Mouse (Mus musculus): ENCODE data around the gene Relt.

DNA sequence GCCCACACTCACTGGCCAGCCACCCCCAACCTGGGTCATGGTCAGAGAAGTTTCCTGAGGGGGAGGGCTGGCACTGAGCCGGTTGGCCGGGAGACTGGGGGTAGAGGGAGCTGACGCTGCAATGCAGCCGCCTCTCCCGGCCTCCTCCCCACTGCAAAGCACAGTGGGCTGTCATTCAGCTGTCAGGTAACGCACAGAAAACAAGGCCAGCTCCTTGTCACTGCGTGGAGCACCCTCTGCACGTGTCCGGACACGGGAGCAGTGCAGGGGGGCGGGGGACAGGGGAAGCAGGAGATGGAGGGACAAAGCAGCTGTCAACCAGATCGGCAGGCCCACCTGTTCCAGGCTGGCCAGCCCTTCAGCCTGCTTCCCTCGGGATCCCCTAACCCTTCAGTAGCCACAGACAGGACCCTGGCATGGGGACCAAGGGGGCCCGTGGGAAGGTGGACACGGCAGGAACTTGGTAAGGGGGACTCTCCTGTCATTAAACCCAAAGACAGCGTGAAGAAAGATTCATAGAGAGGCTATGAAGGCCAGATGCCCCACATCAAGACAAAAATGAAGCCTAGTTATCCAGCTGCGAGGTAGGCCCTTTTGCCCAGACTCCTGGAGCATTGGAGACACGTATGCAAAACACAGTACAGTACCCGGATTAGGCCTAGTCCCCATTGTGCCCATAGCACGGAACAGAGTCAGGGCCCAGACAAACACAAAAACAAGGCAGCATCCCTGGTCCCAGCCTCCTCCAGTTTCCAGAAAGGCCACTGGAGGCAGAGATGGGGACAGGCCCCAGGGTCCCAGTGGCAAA, 30.2 kb upstream of the Relt start:
- TF ChIP-seq CTCF (IDR thresholded peaks at IDR 0.05; ENCODE audit: borderline replicate concordance, insufficient read depth, low read depth, low read length) (no peak), POLR2A (IDR thresholded peaks at IDR 0.05; ENCODE audit: borderline replicate concordance, insufficient read depth, low read length) (no peak)
